10 mouse cellular contexts compared by ENCODE assay signal in the genomic region with DNA sequence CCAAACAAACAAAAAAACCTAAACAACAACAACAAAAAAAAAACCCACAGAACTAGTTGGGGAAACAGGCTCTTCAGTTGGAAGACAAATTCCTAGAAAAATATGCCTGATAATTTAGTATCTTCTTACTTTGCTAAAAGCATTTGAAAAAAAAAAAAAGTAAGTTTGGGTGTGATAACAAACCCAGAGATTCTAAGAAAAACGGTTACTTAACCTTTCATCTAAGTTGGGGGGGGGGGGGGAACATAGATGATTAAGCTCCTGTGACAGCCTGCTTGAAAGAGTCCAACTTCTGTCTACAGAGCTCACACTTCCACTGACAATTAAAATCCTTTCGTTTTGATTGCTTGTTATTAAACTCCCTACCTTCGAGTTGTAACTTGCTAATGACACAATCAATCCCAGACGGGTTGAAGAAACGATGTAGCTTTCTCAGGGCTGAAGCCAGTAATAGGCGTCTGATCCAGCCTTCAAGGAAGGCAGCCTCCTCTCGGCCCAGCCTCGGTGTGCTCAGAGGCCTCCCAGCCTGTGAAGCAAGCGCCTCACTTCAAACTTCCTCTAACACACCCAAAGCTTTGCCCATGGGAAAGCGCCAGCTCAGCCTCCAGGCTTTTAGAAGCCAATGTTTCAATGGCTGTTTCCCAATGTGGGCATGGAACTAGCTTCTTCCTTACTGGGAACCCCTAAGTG. TPM values are rescaled to one million over a fixed set of nuclear protein-coding genes. Genes with fewer than 3 reads are reported as not detected.
A peak's percentile ranks its signal among the peaks of the same experiment; 100 is the strongest.
DNase-seq lines count a peak whose midpoint lies in the region; ATAC-seq and TF ChIP-seq lines count a peak whose summit lies in the region.
"Had no signal": no experiment of that assay in that cellular context is flagged by ENCODE, and none has a peak within 500 bp of the region (broad histone marks: within the 10 kb centered on the region; RNA-seq: fewer than 3 reads in every experiment).

No protein-coding gene starts in this region.

- intact Hi-C loops in heart, postnatal 25 days (cut with DNase I) = no loop called here
- intact Hi-C loops in left cerebral cortex, postnatal 14 days (cut with DNase I) = no loop called here

- no peak overlapping the region for H3K4me2 ChIP-seq in hindbrain, embryonic 16.5 days (ENCODE audit: low read length)

- H3K4me1 ChIP-seq in hindbrain, embryonic 16.5 days (ENCODE audit: control insufficient read depth, insufficient read depth, low read depth, low read length) = peaks cover 21% of the 10 kb centered on the region

- H3K9me3 ChIP-seq in hindbrain, embryonic 16.5 days (ENCODE audit: control insufficient read depth, low read length) = no peaks in the 10 kb centered on the region

- no peak overlapping the region for H3K4me3 ChIP-seq in hindbrain, embryonic 16.5 days (ENCODE audit: low read length)
- H3K4me3 ChIP-seq: myocyte had no signal

- peaks cover 12% of the 10 kb centered on the region for H3K36me3 ChIP-seq in hindbrain, embryonic 16.5 days (ENCODE audit: control insufficient read depth, insufficient read depth, low read length)

- TF ChIP-seq CTCF in brain, embryonic 14.5 days (IDR thresholded peaks at IDR 0.05; ENCODE audit: borderline replicate concordance, extremely low read depth, insufficient read depth, insufficient read length) = no peak

- DNase-seq in heart, adult 11 months = peak; percentile 90
- no peak for DNase-seq in heart, postnatal 25 days (ENCODE audit: low spot score)
- peak; percentile 74 for DNase-seq in brain, embryonic 14.5 days (ENCODE audit: low read depth)
- no peak for DNase-seq in cerebellum, adult 9-11 months
- no peak for DNase-seq in thymus, postnatal 4 days
- DNase-seq in left cerebral cortex, postnatal 14 days (ENCODE audit: low spot score in 2 of 2) = no peak

- peak overlapping the region; percentile 10; the same call in 1 of the 2 replicates for H3K27ac ChIP-seq in hindbrain, embryonic 16.5 days (ENCODE audit: low read depth, low read length)

- H3K27me3 ChIP-seq in hindbrain, embryonic 16.5 days (replicated peaks; ENCODE audit: control insufficient read depth, insufficient read depth, low read length) = no peaks in the 10 kb centered on the region

- 17% methylated on average over 10 of the region's 10 CpGs for WGBS in hindbrain, embryonic 16.5 days

- 0 out of 2 replicates have a peak, but pooled peaks have one; percentile 16 for ATAC-seq in hindbrain, embryonic 16.5 days
- peak; percentile 69 for ATAC-seq in megakaryocyte, adult 5-6 weeks (ENCODE audit: poor library complexity, severe bottlenecking)
- ATAC-seq: CD4-positive, CD25-positive, alpha-beta regulatory T cell, adult 4 months had no signal

- no peak overlapping the region for H3K9ac ChIP-seq in hindbrain, embryonic 16.5 days (ENCODE audit: low read depth, low read length)

- no peak for TF ChIP-seq POLR2A in brain, embryonic 14.5 days (IDR thresholded peaks at IDR 0.05; ENCODE audit: borderline replicate concordance, extremely low read depth, insufficient read depth, insufficient read length, poor library complexity, severe bottlenecking)

RNA-seq across cellular contexts. Expression of a gene that starts 17.7 kb away (rescaled TPM):
- total RNA-seq in heart, postnatal 25 days (2021) = 10 to 100 TPM; 10.6 to 11.3 TPM
- polyA plus RNA-seq in brain, embryonic 14.5 days (2012; rRNA removed) = 9.7 and 17.6 TPM in 2 replicates
- polyA plus RNA-seq in hindbrain, embryonic 16.5 days (2015; fragmentation: Nextera tagmentation; extraction: Ambion mirVana) = 4.1 and 4.6 TPM in 2 replicates
- 12.3 and 12.5 TPM in 2 replicates for total RNA-seq in megakaryocyte, adult 5-6 weeks (2015)
- total RNA-seq in megakaryocyte, adult 5-6 weeks (2017) = 7.6 and 10.9 TPM in 2 replicates
- total RNA-seq in left cerebral cortex, postnatal 14 days (2021) = 10 to 100 TPM; 53.0 to 60.0 TPM

Comparison
In these comparisons a context has a peak if more than half of its experiments do, and no peak if none do; other contexts are left out.
1. DNase-seq: peak in heart, adult 11 months (single experiment) and brain, embryonic 14.5 days (single experiment); none in heart, postnatal 25 days (single experiment), cerebellum, adult 9-11 months (single experiment), thymus, postnatal 4 days (single experiment) and left cerebral cortex, postnatal 14 days (0 of 2).